Mouse (Mus musculus): ENCODE results near the gene Snap25. TPM values are rescaled to one million over a fixed set of nuclear protein-coding genes. Genes with fewer than 3 reads are reported as not detected.

The Snap25 gene
- polyA plus RNA-seq, 1 experiment from 2014 or later, result 0.93 TPM

DNA sequence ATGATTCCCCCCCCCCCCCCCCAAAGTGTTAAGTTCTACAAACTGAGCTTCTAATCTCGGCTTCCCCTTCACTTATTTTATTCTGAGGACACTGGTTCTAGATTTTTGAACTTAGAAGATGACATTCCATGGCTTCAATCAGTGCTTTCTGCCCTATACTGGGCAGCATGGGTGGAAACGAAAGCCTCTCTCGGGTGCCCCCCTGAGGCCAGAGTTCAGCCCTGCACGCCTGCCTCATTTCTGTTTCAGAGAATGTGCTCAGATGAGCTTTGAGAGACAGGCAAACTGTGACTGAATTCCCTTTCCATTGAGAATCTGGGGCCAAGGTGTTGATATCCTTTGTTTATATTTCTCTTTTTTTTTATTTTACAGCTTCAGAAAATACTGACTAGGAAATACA lies 7.0 kb downstream of the Snap25 start:
- Histone ChIP-seq H3K27ac (replicated peaks; ENCODE audit: low read depth, low read length) (no peak overlapping the region), H3K4me2 (ENCODE audit: low read depth, severe bottlenecking) (no peak overlapping the region), H3K27me3 (ENCODE audit: control insufficient read depth, insufficient read depth, low read length) (no peaks in the 10 kb centered on the region), H3K9ac (ENCODE audit: low read length) (no peak overlapping the region), H3K4me3 (ENCODE audit: low read depth, low read length) (no peak overlapping the region), H3K36me3 (ENCODE audit: control insufficient read depth, insufficient read depth, low read length) (no peaks in the 10 kb centered on the region), H3K4me1 (ENCODE audit: control insufficient read depth, insufficient read depth, low read length) (no peaks in the 10 kb centered on the region), H3K9me3 (ENCODE audit: control insufficient read depth, low read length) (no peaks in the 10 kb centered on the region)
- 28% methylated on average over 4 of the region's 4 CpGs for WGBS
- ATAC-seq (ENCODE audit: insufficient number of reproducible peaks, low FRiP score, low TSS enrichment, low read depth) (no peak), DNase-seq (ENCODE audit: low spot score) (peak; percentile 61)

DNA sequence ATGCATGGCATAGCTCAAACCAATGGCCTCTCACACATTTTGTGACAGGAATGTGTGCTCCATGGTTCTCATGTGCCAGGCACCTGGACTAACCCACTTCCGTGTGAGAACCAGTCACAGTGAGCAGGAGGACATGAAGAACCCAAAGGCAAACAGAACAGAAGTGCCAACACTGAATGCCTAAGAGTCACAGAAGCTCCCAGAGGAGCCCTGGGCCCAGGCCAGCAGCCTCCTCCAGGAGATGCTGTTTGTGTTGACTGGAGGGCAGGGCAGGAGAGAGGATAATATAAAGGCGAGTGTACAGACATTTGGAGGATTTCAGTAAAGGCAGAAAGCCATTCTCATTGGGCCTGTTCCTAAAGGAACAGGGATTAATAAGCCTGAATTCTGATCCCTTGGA lies 25.0 kb downstream of the Snap25 start:
- no peaks in the 10 kb centered on the region for H3K4me1 ChIP-seq (ENCODE audit: control insufficient read depth, insufficient read depth, low read length)
- H3K36me3 ChIP-seq (ENCODE audit: control insufficient read depth, insufficient read depth, low read length), result no peaks in the 10 kb centered on the region
- H3K4me2 ChIP-seq (ENCODE audit: low read depth, severe bottlenecking), result no peak overlapping the region
- ATAC-seq (ENCODE audit: insufficient number of reproducible peaks, low FRiP score, low TSS enrichment, low read depth), result no peak
- 72% methylated on average over 2 of the region's 2 CpGs for WGBS
- no peaks in the 10 kb centered on the region for H3K9me3 ChIP-seq (ENCODE audit: control insufficient read depth, low read length)
- H3K27ac ChIP-seq (replicated peaks; ENCODE audit: low read depth, low read length), result no peak overlapping the region
- no peak overlapping the region for H3K4me3 ChIP-seq (ENCODE audit: low read depth, low read length)
- no peak overlapping the region for H3K9ac ChIP-seq (ENCODE audit: low read length)
- DNase-seq (ENCODE audit: low spot score), result no peak
- H3K27me3 ChIP-seq (ENCODE audit: control insufficient read depth, insufficient read depth, low read length), result no peaks in the 10 kb centered on the region

DNA sequence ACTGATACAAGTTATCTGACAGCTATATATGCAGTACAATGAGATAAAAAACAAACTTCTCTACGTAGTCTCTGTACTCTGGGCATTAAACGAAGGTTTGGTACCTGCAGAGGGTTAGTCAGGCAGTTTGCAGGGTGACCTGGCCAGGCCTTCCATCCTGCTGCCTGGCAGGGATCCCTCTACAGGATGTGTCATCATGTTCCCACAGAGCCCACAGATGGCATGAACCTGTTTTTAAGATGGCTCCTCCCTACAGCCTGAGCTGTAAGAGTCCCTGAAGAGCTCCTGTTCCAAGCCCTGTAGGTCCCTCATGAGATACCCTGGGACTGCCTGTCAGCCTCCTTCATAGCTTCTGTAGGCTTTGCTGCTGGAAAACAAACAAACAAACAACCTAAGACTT lies 29.0 kb downstream of the Snap25 start:
- Histone ChIP-seq H3K9me3 (ENCODE audit: control insufficient read depth, low read length) (no peaks in the 10 kb centered on the region), H3K4me3 (ENCODE audit: low read depth, low read length) (no peak overlapping the region), H3K4me1 (ENCODE audit: control insufficient read depth, insufficient read depth, low read length) (no peaks in the 10 kb centered on the region), H3K4me2 (ENCODE audit: low read depth, severe bottlenecking) (no peak overlapping the region), H3K9ac (ENCODE audit: low read length) (no peak overlapping the region), H3K27me3 (ENCODE audit: control insufficient read depth, insufficient read depth, low read length) (no peaks in the 10 kb centered on the region), H3K36me3 (ENCODE audit: control insufficient read depth, insufficient read depth, low read length) (no peaks in the 10 kb centered on the region), H3K27ac (replicated peaks; ENCODE audit: low read depth, low read length) (no peak overlapping the region)
- 79% methylated on average over 2 of the region's 2 CpGs for WGBS
- ATAC-seq (ENCODE audit: insufficient number of reproducible peaks, low FRiP score, low TSS enrichment, low read depth) (no peak), DNase-seq (ENCODE audit: low spot score) (no peak)

DNA sequence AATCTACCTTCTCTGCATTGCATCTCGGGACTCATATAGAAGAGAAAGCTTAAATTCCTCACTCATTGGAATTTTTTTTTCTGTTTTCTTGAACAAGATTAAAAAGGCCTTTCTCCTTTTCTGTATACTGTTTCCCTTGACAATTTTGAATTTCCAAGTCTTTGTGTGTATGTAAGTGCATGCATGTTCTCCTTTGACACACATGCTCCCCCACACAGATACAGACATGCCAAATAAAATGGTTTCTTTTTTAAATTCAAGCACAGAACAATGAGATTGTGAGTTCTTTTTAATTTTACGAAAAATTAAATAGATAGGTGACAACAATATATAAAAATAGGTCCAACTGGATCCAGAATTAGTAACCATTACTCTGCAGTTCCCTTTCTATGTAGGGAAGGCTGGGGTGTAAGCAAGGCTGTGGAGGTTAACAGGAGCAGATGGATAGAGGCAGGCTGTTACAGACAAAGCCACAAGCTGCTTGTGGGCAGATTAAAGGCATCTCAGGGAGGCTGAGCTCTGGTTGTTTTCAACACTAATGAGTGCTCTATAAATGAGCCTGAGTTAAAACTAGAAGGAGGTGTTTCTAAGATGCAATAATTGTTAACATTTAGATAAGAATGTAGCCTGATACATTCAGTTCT lies 31.6 kb downstream of the Snap25 start:
- ATAC-seq (ENCODE audit: insufficient number of reproducible peaks, low FRiP score, low TSS enrichment, low read depth), result no peak
- Histone ChIP-seq H3K9ac (ENCODE audit: low read length) (no peak overlapping the region), H3K9me3 (ENCODE audit: control insufficient read depth, low read length) (no peaks in the 10 kb centered on the region), H3K4me3 (ENCODE audit: low read depth, low read length) (no peak overlapping the region), H3K4me1 (ENCODE audit: control insufficient read depth, insufficient read depth, low read length) (no peaks in the 10 kb centered on the region), H3K27ac (replicated peaks; ENCODE audit: low read depth, low read length) (no peak overlapping the region), H3K27me3 (ENCODE audit: control insufficient read depth, insufficient read depth, low read length) (no peaks in the 10 kb centered on the region), H3K4me2 (ENCODE audit: low read depth, severe bottlenecking) (no peak overlapping the region), H3K36me3 (ENCODE audit: control insufficient read depth, insufficient read depth, low read length) (no peaks in the 10 kb centered on the region)
- DNase-seq (ENCODE audit: low spot score), result no peak
- 77% methylated on average over 2 of the region's 2 CpGs for WGBS

DNA sequence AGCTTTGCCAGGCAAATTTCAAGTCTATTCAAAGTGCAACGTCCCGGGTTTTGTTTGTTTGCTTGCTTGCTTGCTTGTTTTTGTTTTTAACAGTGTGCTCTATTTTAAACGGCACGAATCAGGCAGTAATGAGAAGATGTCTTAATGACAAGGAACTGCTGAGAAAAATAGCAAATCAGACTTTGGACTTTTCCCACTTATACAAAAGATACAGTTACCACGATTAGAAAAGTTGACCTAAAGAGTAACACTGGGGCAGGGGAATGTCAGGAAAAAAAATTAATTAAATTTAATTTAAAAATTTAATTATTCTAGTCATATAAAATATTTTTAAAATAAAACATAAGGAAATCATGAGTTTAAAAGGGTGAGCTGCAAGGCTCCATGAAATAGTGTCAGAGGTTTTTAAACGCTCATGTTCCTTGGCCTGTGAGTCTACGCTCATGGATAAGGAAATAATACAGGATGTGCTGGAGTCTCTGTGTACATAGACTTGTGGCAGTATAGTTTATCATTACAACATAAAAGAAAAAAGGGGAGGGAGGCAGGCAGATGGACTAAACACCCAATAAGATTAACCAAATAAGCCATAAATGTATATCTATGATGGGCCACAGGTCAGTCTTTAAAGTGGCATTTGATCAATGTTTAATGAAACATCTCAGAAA lies 32.2 kb downstream of the Snap25 start:
- Histone ChIP-seq H3K36me3 (ENCODE audit: control insufficient read depth, insufficient read depth, low read length) (no peaks in the 10 kb centered on the region), H3K27ac (replicated peaks; ENCODE audit: low read depth, low read length) (no peak overlapping the region), H3K4me3 (ENCODE audit: low read depth, low read length) (no peak overlapping the region), H3K4me1 (ENCODE audit: control insufficient read depth, insufficient read depth, low read length) (no peaks in the 10 kb centered on the region), H3K9me3 (ENCODE audit: control insufficient read depth, low read length) (no peaks in the 10 kb centered on the region), H3K4me2 (ENCODE audit: low read depth, severe bottlenecking) (no peak overlapping the region), H3K9ac (ENCODE audit: low read length) (no peak overlapping the region), H3K27me3 (ENCODE audit: control insufficient read depth, insufficient read depth, low read length) (no peaks in the 10 kb centered on the region)
- WGBS, result 42% methylated on average over 7 of the region's 7 CpGs
- ATAC-seq (ENCODE audit: insufficient number of reproducible peaks, low FRiP score, low TSS enrichment, low read depth) (no peak), DNase-seq (ENCODE audit: low spot score) (no peak)

DNA sequence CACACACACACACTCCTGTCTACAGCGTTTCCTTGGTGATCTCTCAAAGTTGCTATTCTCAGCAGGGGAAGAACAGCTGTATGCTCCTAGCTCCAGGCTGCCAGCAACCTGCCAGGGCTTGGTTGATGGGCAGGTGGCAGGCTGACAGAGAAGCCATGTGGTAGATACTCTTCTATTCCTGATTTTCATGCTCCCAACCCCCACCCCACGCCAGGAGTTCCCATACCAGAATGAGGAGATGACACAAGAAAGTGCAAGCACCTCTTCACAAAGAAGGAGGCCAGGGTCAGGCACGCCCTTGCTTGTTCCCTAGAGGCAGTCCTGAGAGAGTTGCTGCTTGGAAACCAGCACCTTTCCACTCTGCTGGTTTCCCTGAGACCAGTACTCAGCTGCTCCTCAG lies 40.4 kb downstream of the Snap25 start:
- no peak overlapping the region for H3K4me3 ChIP-seq (ENCODE audit: low read depth, low read length)
- H3K9me3 ChIP-seq (ENCODE audit: control insufficient read depth, low read length), result no peaks in the 10 kb centered on the region
- H3K27ac ChIP-seq (replicated peaks; ENCODE audit: low read depth, low read length), result no peak overlapping the region
- DNase-seq (ENCODE audit: low spot score) (no peak), ATAC-seq (ENCODE audit: insufficient number of reproducible peaks, low FRiP score, low TSS enrichment, low read depth) (no peak)
- H3K36me3 ChIP-seq (ENCODE audit: control insufficient read depth, insufficient read depth, low read length), result no peaks in the 10 kb centered on the region
- WGBS, result 46% methylated on average over 3 of the region's 3 CpGs
- no peak overlapping the region for H3K9ac ChIP-seq (ENCODE audit: low read length)
- H3K4me1 ChIP-seq (ENCODE audit: control insufficient read depth, insufficient read depth, low read length), result no peaks in the 10 kb centered on the region
- no peak overlapping the region for H3K4me2 ChIP-seq (ENCODE audit: low read depth, severe bottlenecking)
- H3K27me3 ChIP-seq (ENCODE audit: control insufficient read depth, insufficient read depth, low read length), result no peaks in the 10 kb centered on the region

DNA sequence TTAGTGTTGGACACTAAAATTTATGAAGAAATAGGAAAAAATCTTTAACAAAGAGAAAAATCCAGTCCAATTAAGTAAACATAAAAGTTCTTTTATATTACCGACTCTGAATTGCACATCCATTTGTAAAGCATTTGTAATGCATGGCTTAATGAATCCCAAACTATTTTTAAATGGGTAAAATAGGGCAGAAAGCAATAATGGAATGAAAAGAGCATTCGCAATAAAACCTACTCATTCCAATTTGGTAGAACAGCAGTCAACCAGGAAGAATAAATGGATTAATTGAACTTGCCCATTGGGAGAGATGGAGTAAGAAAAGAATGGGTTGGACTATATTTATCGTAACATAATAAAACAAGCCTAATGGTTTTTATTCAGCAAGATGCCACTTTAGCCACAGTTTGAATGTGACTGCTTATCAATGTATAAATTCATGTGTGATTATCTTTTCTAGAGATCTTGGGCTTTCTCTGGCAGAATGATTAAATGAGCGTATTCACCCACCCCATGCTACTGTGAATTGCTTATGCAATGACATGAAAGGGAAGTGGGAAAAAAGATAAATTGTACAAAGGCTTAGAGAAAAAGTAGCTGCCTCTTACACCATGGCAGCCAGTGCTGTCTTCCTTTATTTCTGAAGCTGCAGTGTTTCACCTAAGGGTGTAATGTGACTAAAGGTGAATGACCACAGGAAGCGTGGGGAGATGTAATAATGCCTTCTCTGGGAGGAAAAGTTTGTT lies 45.7 kb downstream of the Snap25 start:
- DNase-seq (ENCODE audit: low spot score) (no peak), ATAC-seq (ENCODE audit: insufficient number of reproducible peaks, low FRiP score, low TSS enrichment, low read depth) (no peak)
- WGBS, result 88% methylated on average over 5 of the region's 5 CpGs
- H3K4me2 ChIP-seq (ENCODE audit: low read depth, severe bottlenecking), result no peak overlapping the region
- no peaks in the 10 kb centered on the region for H3K4me1 ChIP-seq (ENCODE audit: control insufficient read depth, insufficient read depth, low read length)
- no peak overlapping the region for H3K27ac ChIP-seq (replicated peaks; ENCODE audit: low read depth, low read length)
- H3K27me3 ChIP-seq (ENCODE audit: control insufficient read depth, insufficient read depth, low read length), result no peaks in the 10 kb centered on the region
- no peaks in the 10 kb centered on the region for H3K36me3 ChIP-seq (ENCODE audit: control insufficient read depth, insufficient read depth, low read length)
- H3K9me3 ChIP-seq (ENCODE audit: control insufficient read depth, low read length), result no peaks in the 10 kb centered on the region
- no peak overlapping the region for H3K4me3 ChIP-seq (ENCODE audit: low read depth, low read length)
- no peak overlapping the region for H3K9ac ChIP-seq (ENCODE audit: low read length)

DNA sequence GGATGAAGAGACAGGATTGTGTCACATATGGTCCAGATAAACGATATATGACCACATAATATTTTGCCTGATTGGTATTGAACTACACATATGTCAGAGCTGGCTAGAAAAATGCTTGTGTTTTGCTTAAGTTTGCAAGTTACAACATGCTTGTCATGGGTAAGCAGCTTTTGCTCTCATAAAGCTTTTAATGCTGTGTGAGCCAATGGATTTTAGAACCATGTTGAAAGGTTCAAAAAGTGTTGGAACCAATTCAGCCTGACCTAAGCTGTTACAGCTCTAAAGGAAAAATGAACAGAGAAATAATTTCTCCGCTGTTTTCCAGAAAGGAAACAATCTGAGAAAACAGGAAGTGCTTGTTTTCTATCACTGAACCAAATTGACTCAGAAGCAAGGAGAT lies 64.9 kb downstream of the Snap25 start:
- DNase-seq (ENCODE audit: low spot score) (no peak), ATAC-seq (ENCODE audit: insufficient number of reproducible peaks, low FRiP score, low TSS enrichment, low read depth) (no peak)

More for the DNA sequence above, 64.9 kb downstream of the Snap25 start:
- H3K9me3 ChIP-seq (ENCODE audit: control insufficient read depth, low read length), result no peaks in the 10 kb centered on the region
- no peaks in the 10 kb centered on the region for H3K4me1 ChIP-seq (ENCODE audit: control insufficient read depth, insufficient read depth, low read length)
- H3K4me3 ChIP-seq (ENCODE audit: low read depth, low read length), result no peak overlapping the region
- H3K27ac ChIP-seq (replicated peaks; ENCODE audit: low read depth, low read length), result no peak overlapping the region
- no peak overlapping the region for H3K9ac ChIP-seq (ENCODE audit: low read length)
- no peaks in the 10 kb centered on the region for H3K27me3 ChIP-seq (ENCODE audit: control insufficient read depth, insufficient read depth, low read length)
- no peak overlapping the region for H3K4me2 ChIP-seq (ENCODE audit: low read depth, severe bottlenecking)
- H3K36me3 ChIP-seq (ENCODE audit: control insufficient read depth, insufficient read depth, low read length), result no peaks in the 10 kb centered on the region
- 86% methylated on average over 2 of the region's 2 CpGs for WGBS
